Mouse (Mus musculus) brain, embryonic 14.5 days (tissue): ENCODE results near the gene Gm28434. TPM values are rescaled to one million over a fixed set of nuclear protein-coding genes. Genes with fewer than 3 reads are reported as not detected.
A peak's percentile ranks its signal among the peaks of the same experiment; 100 is the strongest.

Source experiments
- DNase-seq: peaks from one replicate; pipeline ENCODE4 v3.0.0-alpha.2; 2011; ENCODE audit warnings: low read depth
- CTCF ChIP-seq: fragments of 200-500 bp; IDR thresholded peaks from 2 replicates; pipeline ENCODE4 v1.5.1; 2012; ENCODE audit warnings: inconsistent platforms, mild to moderate bottlenecking, moderate library complexity, borderline replicate concordance; ENCODE audit not compliant: insufficient read depth, insufficient read length; ENCODE audit errors: extremely low read depth
- POLR2A ChIP-seq: fragments of 200-500 bp; IDR thresholded peaks from 2 replicates; pipeline ENCODE4 v1.6.1; 2012; ENCODE audit warnings: mild to moderate bottlenecking, inconsistent platforms, borderline replicate concordance; ENCODE audit not compliant: poor library complexity, insufficient read depth, insufficient read length, severe bottlenecking; ENCODE audit errors: extremely low read depth
- polyA plus RNA-seq: library from polyadenylated mRNA; depleted of rRNA; stranded (reverse); fragments of >200 nt; gene quantifications from 2 replicates; pipeline ENCODE4 v1.2.3, GENCODE M21; 2012; rRNA removed

Gm28434 gene
- not detected in 2 replicates for polyA plus RNA-seq

GRCm38 (mm10) chr5:87969201-87969600 lies at the start of gene Gm28434, which contains the start of gene 2310003L06Rik:
Gene Gm28434, plus strand, starts transcription at chr5:87969517.
Gene 2310003L06Rik, plus strand, starts transcription at chr5:87969459.
- TF ChIP-seq CTCF (no peak), POLR2A (no peak)
- DNase-seq = no peak

- TF ChIP-seq POLR2A (no peak), CTCF (no peak)
- no peak for DNase-seq
Observed at GRCm38 (mm10) chr5:87925372-87925771, 43.9 kb upstream of the Gm28434 start, which contains the start of gene Csn3. Gene Csn3, plus strand, starts transcription at chr5:87925579.

GRCm38 (mm10) chr5:87931603-87932002 lies 37.7 kb upstream of the Gm28434 start:
- DNase-seq = no peak

GRCm38 (mm10) chr5:87940752-87941151 lies 28.6 kb upstream of the Gm28434 start:
- TF ChIP-seq POLR2A (no peak), CTCF (no peak)
- peak; percentile 34 for DNase-seq

More at GRCm38 (mm10) chr5:87931603-87932002, 37.7 kb upstream of the Gm28434 start:
- no peak for TF ChIP-seq CTCF
- TF ChIP-seq POLR2A = no peak

GRCm38 (mm10) chr5:87942515-87942914 lies 26.8 kb upstream of the Gm28434 start:
- DNase-seq = peak; percentile 34
- TF ChIP-seq POLR2A = no peak

GRCm38 (mm10) chr5:87951836-87952235 lies 17.5 kb upstream of the Gm28434 start:
- no peak for DNase-seq
- no peak for TF ChIP-seq CTCF

GRCm38 (mm10) chr5:87979139-87979538 lies 9.8 kb downstream of the Gm28434 start, which contains the start of gene Cabs1:
Gene Cabs1, plus strand, starts transcription at chr5:87979439.
- TF ChIP-seq POLR2A (no peak), CTCF (no peak)
- no peak for DNase-seq

GRCm38 (mm10) chr5:87982468-87983214 lies 13.3 kb downstream of the Gm28434 start:
- DNase-seq = peak; percentile 0
- TF ChIP-seq CTCF (no peak), POLR2A (no peak)

GRCm38 (mm10) chr5:88002249-88002648 lies 32.9 kb downstream of the Gm28434 start, which contains the start of gene Smr3a:
Gene Smr3a, plus strand, starts transcription at chr5:88002549.
- DNase-seq = no peak
- no peak for TF ChIP-seq CTCF
- TF ChIP-seq POLR2A = no peak

- no peak for TF ChIP-seq CTCF
- no peak for TF ChIP-seq POLR2A
- no peak for DNase-seq
Observed at GRCm38 (mm10) chr5:88005241-88005640, 35.9 kb downstream of the Gm28434 start.

Other genes starting within 250 kb of the Gm28434 start
- gene Csn1s2a, start 194.9 kb upstream of the Gm28434 start, polyA plus RNA-seq = not detected in 2 replicates
- gene Csn1s2b, start 161.4 kb upstream of the Gm28434 start, polyA plus RNA-seq = not detected in 2 replicates
- gene Prr27, start 143.8 kb upstream of the Gm28434 start, polyA plus RNA-seq = not detected in 2 replicates
- gene Odam, start 84.5 kb upstream of the Gm28434 start, polyA plus RNA-seq = not detected in 2 replicates
- gene Csn3, start 43.9 kb upstream of the Gm28434 start, polyA plus RNA-seq = not detected in 2 replicates
- not detected in 2 replicates for gene 2310003L06Rik, start 58 bp upstream of the Gm28434 start, polyA plus RNA-seq
- not detected in 2 replicates for gene Cabs1, start 9.9 kb downstream of the Gm28434 start, polyA plus RNA-seq
- not detected in 2 replicates for gene Smr3a, start 33.0 kb downstream of the Gm28434 start, polyA plus RNA-seq
- not detected in 2 replicates for gene Smr2, start 117.0 kb downstream of the Gm28434 start, polyA plus RNA-seq
- not detected in 2 replicates for gene Gm11116, start 142.0 kb downstream of the Gm28434 start, polyA plus RNA-seq
- gene Gm11115, start 184.6 kb downstream of the Gm28434 start, polyA plus RNA-seq = not detected in 2 replicates